Mouse (Mus musculus) G1E (cell line): ENCODE data around the gene Pls3. TPM values are rescaled to one million over a fixed set of nuclear protein-coding genes. Genes with fewer than 3 reads are reported as not detected.

Source experiments
- ATAC-seq: 2 replicates; pipeline ENCODE4 v1.8.0; 2016; ENCODE audit warnings: mild to moderate bottlenecking; ENCODE audit not compliant: insufficient number of reproducible peaks, poor library complexity, low FRiP score, severe bottlenecking; ENCODE audit errors: extremely low read depth
- DNase-seq: peaks from one replicate; pipeline ENCODE4 v3.0.0; 2012; ENCODE audit warnings: low spot score
- H3K27me3 ChIP-seq: 2 replicates; pipeline ENCODE4 v1.6.1; 2012; ENCODE audit warnings: mild to moderate bottlenecking, low read length, inconsistent platforms; ENCODE audit not compliant: insufficient read depth
- H3K36me3 ChIP-seq: replicated peaks from 2 replicates; pipeline ENCODE3; 2012; ENCODE audit warnings: mild to moderate bottlenecking, inconsistent platforms
- H3K4me1 ChIP-seq: 2 replicates; pipeline ENCODE4 v1.6.1; 2012; ENCODE audit warnings: low read depth, low read length, inconsistent platforms, mixed read lengths; ENCODE audit not compliant: insufficient read depth
- H3K4me3 ChIP-seq: 2 replicates; pipeline ENCODE4 v1.5.1; 2012; ENCODE audit warnings: low read depth, mild to moderate bottlenecking, inconsistent platforms, low read length, moderate library complexity, mixed read lengths
- H3K9me3 ChIP-seq: replicated peaks from 2 replicates; pipeline ENCODE4 v1.6.1; 2012; ENCODE audit warnings: inconsistent platforms
- CTCF ChIP-seq: IDR thresholded peaks from 2 replicates; pipeline ENCODE4 v1.5.1; 2012; ENCODE audit warnings: low read depth, low read length, inconsistent platforms, mixed read lengths
- GATA1 ChIP-seq: IDR thresholded peaks from 2 replicates; pipeline ENCODE4 v1.6.1; 2012; ENCODE audit warnings: borderline replicate concordance, low read length, inconsistent platforms, mixed read lengths
- GATA2 ChIP-seq: IDR thresholded peaks from 2 replicates; pipeline ENCODE4 v1.6.1; 2012; ENCODE audit warnings: low read depth, low read length, inconsistent platforms, borderline replicate concordance
- POLR2AphosphoS5 ChIP-seq: IDR thresholded peaks from 2 replicates; pipeline ENCODE4 v1.6.1; 2012; ENCODE audit warnings: low read depth, low read length, inconsistent platforms; ENCODE audit not compliant: insufficient replicate concordance
- TAL1 ChIP-seq: conservative IDR thresholded peaks from 2 replicates; pipeline ENCODE4 v1.6.1; 2012; ENCODE audit warnings: low read depth, low read length, inconsistent platforms, mixed read lengths
- polyA plus RNA-seq: library from polyadenylated mRNA; stranded (reverse); fragments of >175 nt; gene quantifications from 2 replicates; pipeline ENCODE4 v1.2.3, GENCODE M21; 2012
- total RNA-seq, 2 experiments: library from RNA; stranded (forward) in 1 of 2; stranded (reverse) in 1 of 2; fragments of 200-1000 nt in 1 of 2; fragments of >200 nt in 1 of 2; fragmentation: Nextera tagmentation in 1 of 2; gene quantifications; 2 replicates each; pipeline ENCODE4 v1.2.3; 2014 to 2017

Gene Pls3
- total RNA-seq (2014; fragmentation: Nextera tagmentation): not detected in 2 replicates
- total RNA-seq (2017): not detected in 2 replicates
- polyA plus RNA-seq: not detected in 2 replicates

- Histone ChIP-seq H3K36me3 (no peaks in the 10 kb centered on the region), H3K4me3 (no peak within 1 kb of the TSS), H3K4me1 (no peaks in the 10 kb centered on the region), H3K9me3 (no peaks in the 10 kb centered on the region), H3K27me3 (peaks cover 14% of the 10 kb centered on the region; the same call in 1 of the 2 replicates)
- ATAC-seq (no peak), DNase-seq (no peak)
- no peak for TF ChIP-seq TAL1
- TF ChIP-seq GATA1: no peak
- TF ChIP-seq POLR2AphosphoS5: no peak
- no peak for TF ChIP-seq GATA2
- no peak for TF ChIP-seq CTCF
Measured at GRCm38 (mm10) chrX:75874332-75875291, at the start of gene Pls3. TSS of gene Pls3 (minus strand) at chrX:75875182.

GRCm38 (mm10) chrX:75895716-75896115, 20.7 kb upstream of the Pls3 start:
- ATAC-seq (no peak), DNase-seq (no peak)
- H3K4me1 ChIP-seq: no peaks in the 10 kb centered on the region
- H3K27me3 ChIP-seq: no peaks in the 10 kb centered on the region
- TF ChIP-seq POLR2AphosphoS5: no peak
- TF ChIP-seq GATA1: no peak
- no peak for TF ChIP-seq TAL1
- no peak for TF ChIP-seq GATA2
- TF ChIP-seq CTCF: no peak
- H3K36me3 ChIP-seq: no peaks in the 10 kb centered on the region
- no peaks in the 10 kb centered on the region for H3K9me3 ChIP-seq
- no peak overlapping the region for H3K4me3 ChIP-seq

- no peaks in the 10 kb centered on the region for H3K4me1 ChIP-seq
- no peaks in the 10 kb centered on the region for H3K36me3 ChIP-seq
- H3K4me3 ChIP-seq: no peak overlapping the region
- H3K27me3 ChIP-seq: peaks cover 14% of the 10 kb centered on the region; the same call in 1 of the 2 replicates
- H3K9me3 ChIP-seq: no peaks in the 10 kb centered on the region
- DNase-seq (no peak), ATAC-seq (no peak)
- no peak for TF ChIP-seq GATA2
- TF ChIP-seq CTCF: no peak
- TF ChIP-seq TAL1: no peak
- TF ChIP-seq POLR2AphosphoS5: no peak
- TF ChIP-seq GATA1: no peak
Measured at GRCm38 (mm10) chrX:75875566-75875965, 584 bp upstream of the Pls3 start.

GRCm38 (mm10) chrX:75873813-75874212, 1.2 kb downstream of the Pls3 start:
- no peak for DNase-seq
- Histone ChIP-seq H3K9me3 (no peaks in the 10 kb centered on the region), H3K4me3 (no peak overlapping the region), H3K4me1 (no peaks in the 10 kb centered on the region), H3K27me3 (peaks cover 14% of the 10 kb centered on the region; the same call in 1 of the 2 replicates), H3K36me3 (no peaks in the 10 kb centered on the region)
- ATAC-seq: no peak
- TF ChIP-seq GATA2: no peak
- TF ChIP-seq CTCF: no peak
- no peak for TF ChIP-seq TAL1
- TF ChIP-seq POLR2AphosphoS5: no peak
- no peak for TF ChIP-seq GATA1

- no peak for TF ChIP-seq GATA1
- no peak for TF ChIP-seq POLR2AphosphoS5
- no peak for TF ChIP-seq TAL1
- no peak for TF ChIP-seq GATA2
- no peak for TF ChIP-seq CTCF
- Histone ChIP-seq H3K4me3 (no peak overlapping the region), H3K36me3 (no peaks in the 10 kb centered on the region), H3K9me3 (no peaks in the 10 kb centered on the region), H3K27me3 (peaks cover 14% of the 10 kb centered on the region; the same call in 1 of the 2 replicates), H3K4me1 (no peaks in the 10 kb centered on the region)
- no peak for ATAC-seq
- no peak for DNase-seq
Measured at GRCm38 (mm10) chrX:75873253-75873652, 1.7 kb downstream of the Pls3 start.

GRCm38 (mm10) chrX:75871855-75872254, 3.1 kb downstream of the Pls3 start:
- ATAC-seq (no peak), DNase-seq (no peak)
- H3K27me3 ChIP-seq: peaks cover 14% of the 10 kb centered on the region; the same call in 1 of the 2 replicates

More at GRCm38 (mm10) chrX:75871855-75872254, 3.1 kb downstream of the Pls3 start:
- no peaks in the 10 kb centered on the region for H3K9me3 ChIP-seq
- TF ChIP-seq POLR2AphosphoS5 (no peak), GATA1 (no peak), TAL1 (no peak), GATA2 (no peak)
- no peak overlapping the region for H3K4me3 ChIP-seq
- no peaks in the 10 kb centered on the region for H3K36me3 ChIP-seq
- H3K4me1 ChIP-seq: no peaks in the 10 kb centered on the region
